Mouse (Mus musculus): ENCODE results near the gene Slc38a10. TPM values are rescaled to one million over a fixed set of nuclear protein-coding genes. Genes with fewer than 3 reads are reported as not detected.
A peak's percentile ranks its signal among the peaks of the same experiment; 100 is the strongest.

Gene Slc38a10
- polyA plus RNA-seq, 1 experiment from 2014 or later = 42.3 TPM

DNA sequence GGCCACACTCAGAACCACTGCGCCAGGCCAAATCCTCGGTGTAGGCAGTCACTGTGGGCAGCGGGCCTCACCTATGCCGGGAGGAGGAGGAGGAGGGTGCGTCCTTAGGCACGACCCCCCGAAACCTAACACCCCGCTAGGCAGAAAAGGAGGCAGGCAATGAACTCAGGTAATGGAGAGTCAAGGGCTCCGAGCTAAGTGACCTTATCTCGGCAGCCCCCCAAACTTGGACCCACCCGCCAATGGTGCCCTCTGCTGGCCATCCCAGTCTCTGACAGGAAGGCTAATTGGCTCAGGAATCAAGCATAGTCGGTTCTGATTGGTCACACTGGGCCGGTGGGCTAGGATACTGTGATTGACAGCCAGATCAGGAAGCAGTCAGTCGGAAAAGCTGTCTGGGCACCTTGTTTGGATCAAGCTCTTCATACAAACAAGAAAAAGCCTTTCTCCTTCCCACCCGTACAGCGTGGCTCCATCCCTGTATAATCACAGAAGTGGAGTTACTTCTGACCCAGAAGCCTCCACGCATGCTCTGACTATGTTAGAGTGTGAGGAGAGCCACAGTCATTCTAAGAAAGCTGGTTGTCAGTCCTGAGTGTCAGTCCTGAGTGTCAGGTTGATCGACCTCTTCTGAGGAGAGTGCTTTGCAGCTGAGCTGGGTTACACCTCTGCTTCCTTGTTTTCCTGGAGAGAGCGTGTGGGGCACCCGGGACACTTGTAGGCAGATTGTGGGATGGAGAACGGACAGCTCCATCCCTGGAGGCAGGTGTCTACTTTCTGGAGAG lies 18.3 kb upstream of the Slc38a10 start:
- DNase-seq (ENCODE audit: low spot score) = peak; percentile 66
- Histone ChIP-seq H3K9me3 (ENCODE audit: control insufficient read depth, low read length) (no peaks in the 10 kb centered on the region), H3K9ac (ENCODE audit: low read length) (no peak overlapping the region), H3K4me2 (replicated peaks; ENCODE audit: low read depth) (peak overlapping the region; percentile 31), H3K4me3 (ENCODE audit: low read depth, low read length) (no peak overlapping the region; the same call in 1 of the 2 replicates), H3K4me1 (replicated peaks; ENCODE audit: control insufficient read depth, insufficient read depth) (peaks cover 1% of the 10 kb centered on the region; the same call in 1 of the 2 replicates), H3K27me3 (ENCODE audit: control insufficient read depth, insufficient read depth, low read length) (no peaks in the 10 kb centered on the region), H3K36me3 (ENCODE audit: control insufficient read depth, insufficient read depth, low read length) (no peaks in the 10 kb centered on the region), H3K27ac (replicated peaks) (no peak overlapping the region)
- peak; percentile 52; the same call in 1 of the 2 replicates for ATAC-seq (ENCODE audit: low FRiP score, low TSS enrichment)
- 33% methylated on average over 21 of the region's 21 CpGs for WGBS
- TF ChIP-seq CTCF (IDR thresholded peaks at IDR 0.05; ENCODE audit: low read depth) (peak; percentile 80), EP300 (optimal IDR thresholded peaks at IDR 0.05) (no peak)

- H3K27ac ChIP-seq (replicated peaks) = no peak overlapping the region
These were observed 17.4 kb upstream of the Slc38a10 start for GRCm38 (mm10) chr11:120168516-120168915.

GRCm38 (mm10) chr11:120167921-120168356 lies 16.8 kb upstream of the Slc38a10 start:
- Histone ChIP-seq H3K4me1 (replicated peaks; ENCODE audit: control insufficient read depth, insufficient read depth) (peaks cover 3% of the 10 kb centered on the region; the same call in 1 of the 2 replicates), H3K9me3 (ENCODE audit: control insufficient read depth, low read length) (no peaks in the 10 kb centered on the region), H3K4me2 (replicated peaks; ENCODE audit: low read depth) (no peak overlapping the region), H3K27ac (replicated peaks) (no peak overlapping the region), H3K36me3 (ENCODE audit: control insufficient read depth, insufficient read depth, low read length) (no peaks in the 10 kb centered on the region), H3K9ac (ENCODE audit: low read length) (no peak overlapping the region), H3K27me3 (ENCODE audit: control insufficient read depth, insufficient read depth, low read length) (no peaks in the 10 kb centered on the region), H3K4me3 (ENCODE audit: low read depth, low read length) (no peak overlapping the region)
- DNase-seq (ENCODE audit: low spot score) (no peak), ATAC-seq (ENCODE audit: low FRiP score, low TSS enrichment) (no peak)
- TF ChIP-seq CTCF (IDR thresholded peaks at IDR 0.05; ENCODE audit: low read depth) = no peak
- TF ChIP-seq EP300 (optimal IDR thresholded peaks at IDR 0.05) = no peak
- WGBS = 72% methylated on average over 12 of the region's 12 CpGs

More at GRCm38 (mm10) chr11:120168516-120168915, 17.4 kb upstream of the Slc38a10 start:
- H3K36me3 ChIP-seq (ENCODE audit: control insufficient read depth, insufficient read depth, low read length) = no peaks in the 10 kb centered on the region
- ATAC-seq (ENCODE audit: low FRiP score, low TSS enrichment) = no peak
- no peaks in the 10 kb centered on the region for H3K27me3 ChIP-seq (ENCODE audit: control insufficient read depth, insufficient read depth, low read length)
- H3K9ac ChIP-seq (ENCODE audit: low read length) = no peak overlapping the region
- H3K4me3 ChIP-seq (ENCODE audit: low read depth, low read length) = no peak overlapping the region
- H3K4me2 ChIP-seq (replicated peaks; ENCODE audit: low read depth) = no peak overlapping the region
- DNase-seq (ENCODE audit: low spot score) = no peak
- WGBS = 68% methylated on average over 8 of the region's 8 CpGs
- H3K9me3 ChIP-seq (ENCODE audit: control insufficient read depth, low read length) = no peaks in the 10 kb centered on the region
- no peak for TF ChIP-seq CTCF (IDR thresholded peaks at IDR 0.05; ENCODE audit: low read depth)
- no peak for TF ChIP-seq EP300 (optimal IDR thresholded peaks at IDR 0.05)
- peaks cover 3% of the 10 kb centered on the region; the same call in 1 of the 2 replicates for H3K4me1 ChIP-seq (replicated peaks; ENCODE audit: control insufficient read depth, insufficient read depth)

- H3K27ac ChIP-seq (replicated peaks) = no peak overlapping the region
- DNase-seq (ENCODE audit: low spot score) (no peak), ATAC-seq (ENCODE audit: low FRiP score, low TSS enrichment) (no peak)
- H3K36me3 ChIP-seq (ENCODE audit: control insufficient read depth, insufficient read depth, low read length) = no peaks in the 10 kb centered on the region
- no peak overlapping the region for H3K4me3 ChIP-seq (ENCODE audit: low read depth, low read length)
- no peak overlapping the region for H3K9ac ChIP-seq (ENCODE audit: low read length)
- H3K4me1 ChIP-seq (replicated peaks; ENCODE audit: control insufficient read depth, insufficient read depth) = peaks cover 3% of the 10 kb centered on the region; the same call in 1 of the 2 replicates
- no peaks in the 10 kb centered on the region for H3K9me3 ChIP-seq (ENCODE audit: control insufficient read depth, low read length)
- no peaks in the 10 kb centered on the region for H3K27me3 ChIP-seq (ENCODE audit: control insufficient read depth, insufficient read depth, low read length)
- H3K4me2 ChIP-seq (replicated peaks; ENCODE audit: low read depth) = no peak overlapping the region
- TF ChIP-seq EP300 (optimal IDR thresholded peaks at IDR 0.05) = no peak
- no peak for TF ChIP-seq CTCF (IDR thresholded peaks at IDR 0.05; ENCODE audit: low read depth)
- WGBS = 60% methylated on average over 5 of the region's 5 CpGs
These were observed 15.9 kb upstream of the Slc38a10 start for GRCm38 (mm10) chr11:120167059-120167458.

- DNase-seq (ENCODE audit: low spot score) = no peak
These were observed 13.5 kb upstream of the Slc38a10 start for GRCm38 (mm10) chr11:120164471-120165261.

More at GRCm38 (mm10) chr11:120164471-120165261, 13.5 kb upstream of the Slc38a10 start:
- Histone ChIP-seq H3K4me2 (replicated peaks; ENCODE audit: low read depth) (no peak overlapping the region), H3K4me3 (ENCODE audit: low read depth, low read length) (no peak overlapping the region), H3K27ac (replicated peaks) (peak overlapping the region; percentile 30; the same call in 1 of the 2 replicates), H3K36me3 (ENCODE audit: control insufficient read depth, insufficient read depth, low read length) (no peaks in the 10 kb centered on the region), H3K9ac (ENCODE audit: low read length) (peak overlapping the region; percentile 27), H3K27me3 (ENCODE audit: control insufficient read depth, insufficient read depth, low read length) (no peaks in the 10 kb centered on the region), H3K4me1 (replicated peaks; ENCODE audit: control insufficient read depth, insufficient read depth) (peaks cover 3% of the 10 kb centered on the region; the same call in 1 of the 2 replicates), H3K9me3 (ENCODE audit: control insufficient read depth, low read length) (no peaks in the 10 kb centered on the region)
- ATAC-seq (ENCODE audit: low FRiP score, low TSS enrichment) = peak; percentile 47; the same call in 1 of the 2 replicates
- no peak for TF ChIP-seq CTCF (IDR thresholded peaks at IDR 0.05; ENCODE audit: low read depth)
- no peak for TF ChIP-seq EP300 (optimal IDR thresholded peaks at IDR 0.05)
- WGBS = 40% methylated on average over 17 of the region's 17 CpGs

Data from stomach, postnatal 0 days (tissue).